Mouse (Mus musculus) liver, embryonic 11.5 days (tissue): ENCODE results near the gene Cdc42ep4. TPM values are rescaled to one million over a fixed set of nuclear protein-coding genes. Genes with fewer than 3 reads are reported as not detected.

Source experiments
- ATAC-seq: fragments of 200-750 bp; cut with Nextera tagmentation; replicated peaks from 2 replicates; pipeline ENCODE4 v1.8.0; 2017; ENCODE audit warnings: moderate number of reproducible peaks, mild to moderate bottlenecking, moderate TSS enrichment, moderate library complexity; ENCODE audit not compliant: low FRiP score
- DNase-seq: peaks from one replicate; pipeline ENCODE4 v3.0.0-alpha.2; 2017; ENCODE audit warnings: low spot score
- H3K27ac ChIP-seq: fragments of 300-500 bp; sonication (generic); 2 replicates; pipeline ENCODE4 v1.5.1; 2014; ENCODE audit warnings: mild to moderate bottlenecking, low read depth, low read length, control low read depth
- H3K27me3 ChIP-seq: fragments of 300-500 bp; sonication (generic); replicated peaks from 2 replicates; pipeline ENCODE4 v1.6.1; 2014; ENCODE audit warnings: low read length, mixed read lengths; ENCODE audit not compliant: control insufficient read depth, insufficient read depth
- H3K36me3 ChIP-seq: fragments of 300-500 bp; sonication (generic); 2 replicates; pipeline ENCODE4 v1.6.1; 2014; ENCODE audit warnings: mild to moderate bottlenecking, low read length, moderate library complexity, mixed read lengths; ENCODE audit not compliant: control insufficient read depth, insufficient read depth
- H3K4me1 ChIP-seq: fragments of 300-500 bp; sonication (generic); replicated peaks from 2 replicates; pipeline ENCODE4 v1.6.1; 2014; ENCODE audit warnings: low read length, mixed read lengths; ENCODE audit not compliant: control insufficient read depth, insufficient read depth
- H3K4me2 ChIP-seq: fragments of 300-500 bp; sonication (generic); 2 replicates; pipeline ENCODE4 v1.6.1; 2014; ENCODE audit warnings: mild to moderate bottlenecking, control low read depth, moderate library complexity
- H3K4me3 ChIP-seq: fragments of 300-500 bp; sonication (generic); 2 replicates; pipeline ENCODE4 v1.5.1; 2014; ENCODE audit warnings: low read depth, low read length, control low read depth
- H3K9ac ChIP-seq: fragments of 300-500 bp; sonication (generic); 2 replicates; pipeline ENCODE4 v1.6.1; 2014; ENCODE audit warnings: low read depth, low read length, control low read depth
- H3K9me3 ChIP-seq: fragments of 300-500 bp; sonication (generic); 2 replicates; pipeline ENCODE4 v1.6.1; 2016; ENCODE audit warnings: low read length, inconsistent platforms, mixed read lengths; ENCODE audit not compliant: control insufficient read depth
- WGBS: fragments of 180-500 bp; shearing (Covaris S2); extraction: QIAGEN DNeasy Blood & Tissue Kit; methylation state at CpG from one replicate; pipeline ENCODE4 v1.1.7; 2014; 5-methylcytosine and 5-hydroxymethylcytosine counted together
- polyA plus RNA-seq: library from polyadenylated mRNA; unstranded; fragments of >200 nt; fragmentation: Nextera tagmentation; extraction: Ambion mirVana; gene quantifications from 2 replicates; pipeline ENCODE4 v1.2.1, GENCODE M21; 2014

Cdc42ep4 gene
- polyA plus RNA-seq, 1 experiment from 2014 or later, result 29.5 TPM

DNA sequence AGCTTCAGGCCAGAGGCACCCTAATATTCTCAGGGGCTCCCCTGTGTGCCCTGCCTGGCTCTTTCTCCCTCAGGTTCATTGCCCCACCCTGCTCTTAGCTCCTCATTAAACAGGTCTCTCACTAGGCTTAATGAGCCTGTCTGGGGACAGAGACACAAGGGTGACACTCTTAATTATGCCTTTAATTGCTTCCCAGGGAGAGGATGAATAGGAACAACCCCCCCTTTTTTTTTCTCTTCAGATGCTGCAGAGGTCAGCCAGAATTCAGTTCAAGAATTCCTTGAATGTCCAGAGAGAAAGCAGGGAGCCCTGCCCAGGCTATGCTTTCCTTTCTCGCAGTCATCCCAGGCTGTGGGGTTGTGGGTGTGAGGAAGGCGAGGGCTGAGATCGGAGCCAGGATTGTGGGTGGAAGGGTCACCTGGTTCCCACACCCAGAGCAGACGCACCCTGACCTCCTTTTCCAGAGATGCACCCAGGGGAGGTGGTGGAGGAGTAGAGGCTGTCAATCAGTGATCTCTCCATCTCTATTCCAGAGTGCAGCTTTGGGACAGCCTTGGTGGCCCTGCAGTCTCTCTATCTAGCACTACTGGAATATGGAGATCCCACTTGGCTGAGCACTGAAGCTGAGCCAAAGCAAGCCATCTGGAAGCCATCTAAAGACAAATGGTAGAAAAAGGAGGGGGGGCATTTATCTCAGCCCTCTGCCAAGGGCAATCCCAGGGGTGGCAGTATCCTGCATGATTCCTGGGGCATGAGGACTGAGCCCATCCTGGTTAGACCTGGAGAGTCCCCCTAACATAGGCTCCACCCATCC is 26.2 kb downstream of the Cdc42ep4 start:
- Histone ChIP-seq H3K4me2 (no peak overlapping the region), H3K27ac (no peak overlapping the region), H3K9me3 (no peaks in the 10 kb centered on the region), H3K4me1 (peaks cover 5% of the 10 kb centered on the region; the same call in 1 of the 2 replicates), H3K36me3 (peaks cover 29% of the 10 kb centered on the region), H3K9ac (no peak overlapping the region), H3K27me3 (no peaks in the 10 kb centered on the region), H3K4me3 (no peak overlapping the region)
- no peak for DNase-seq
- 93% methylated on average over 4 of the region's 4 CpGs for WGBS
- no peak for ATAC-seq

- no peak overlapping the region for H3K4me3 ChIP-seq
- H3K27ac ChIP-seq, result no peak overlapping the region
- H3K9ac ChIP-seq, result no peak overlapping the region
- 64% methylated on average over 14 of the region's 14 CpGs for WGBS
- DNase-seq (no peak), ATAC-seq (no peak)
- H3K9me3 ChIP-seq, result no peaks in the 10 kb centered on the region
- no peak overlapping the region for H3K4me2 ChIP-seq
- H3K36me3 ChIP-seq, result peaks cover 12% of the 10 kb centered on the region
- no peaks in the 10 kb centered on the region for H3K4me1 ChIP-seq
- H3K27me3 ChIP-seq, result no peaks in the 10 kb centered on the region
These were observed 29.1 kb downstream of the Cdc42ep4 start for GRCm38 (mm10) chr11:113722405-113723090.

- H3K9ac ChIP-seq, result no peak overlapping the region
- 66% methylated on average over 16 of the region's 16 CpGs for WGBS
- H3K27me3 ChIP-seq, result no peaks in the 10 kb centered on the region
- no peaks in the 10 kb centered on the region for H3K9me3 ChIP-seq
- H3K27ac ChIP-seq, result no peak overlapping the region
- no peaks in the 10 kb centered on the region for H3K4me1 ChIP-seq
- ATAC-seq (no peak), DNase-seq (no peak)
- no peaks in the 10 kb centered on the region for H3K36me3 ChIP-seq
- no peak overlapping the region for H3K4me3 ChIP-seq
- H3K4me2 ChIP-seq, result no peak overlapping the region
These were observed 33.8 kb downstream of the Cdc42ep4 start for GRCm38 (mm10) chr11:113717767-113718424.

- no peak for ATAC-seq
- Histone ChIP-seq H3K27ac (no peak overlapping the region), H3K4me1 (no peaks in the 10 kb centered on the region), H3K36me3 (no peaks in the 10 kb centered on the region), H3K9ac (no peak overlapping the region), H3K27me3 (no peaks in the 10 kb centered on the region), H3K4me3 (no peak overlapping the region), H3K9me3 (no peaks in the 10 kb centered on the region), H3K4me2 (no peak overlapping the region)
- DNase-seq, result no peak
- WGBS, result 94% methylated on average over 2 of the region's 2 CpGs
These were observed 35.5 kb downstream of the Cdc42ep4 start for GRCm38 (mm10) chr11:113716132-113716531.

- no peak overlapping the region for H3K4me3 ChIP-seq
- DNase-seq (no peak), ATAC-seq (no peak; the same call in 1 of the 2 replicates)
- H3K27me3 ChIP-seq, result peaks cover 2% of the 10 kb centered on the region; the same call in 1 of the 2 replicates
- 63% methylated on average over 7 of the region's 7 CpGs for WGBS
- no peak overlapping the region for H3K4me2 ChIP-seq
- H3K9ac ChIP-seq, result no peak overlapping the region
- no peaks in the 10 kb centered on the region for H3K36me3 ChIP-seq
- no peak overlapping the region for H3K27ac ChIP-seq
- H3K4me1 ChIP-seq, result no peaks in the 10 kb centered on the region
- no peaks in the 10 kb centered on the region for H3K9me3 ChIP-seq
These were observed 36.5 kb downstream of the Cdc42ep4 start for GRCm38 (mm10) chr11:113715078-113715674.

DNA sequence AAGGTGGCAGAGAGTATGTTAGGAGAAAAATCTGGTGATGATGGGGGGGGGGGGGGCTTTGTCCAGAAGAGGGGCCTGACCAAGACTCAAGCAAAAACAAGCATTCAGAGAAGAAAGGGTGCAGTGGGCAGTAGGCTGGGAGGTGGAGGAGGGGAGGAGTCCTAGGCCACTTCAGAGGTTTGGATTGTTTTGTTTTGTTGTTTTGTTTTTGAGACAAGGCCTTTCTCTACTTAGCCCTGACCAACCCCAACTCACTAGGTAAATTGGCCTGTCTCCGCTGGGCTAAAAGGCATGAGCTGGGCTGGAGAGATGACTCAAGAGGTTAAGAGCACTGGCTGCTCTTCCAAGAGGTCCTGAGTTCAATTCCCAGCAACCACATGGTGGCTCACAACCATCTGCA is 40.6 kb downstream of the Cdc42ep4 start:
- DNase-seq, result no peak
- H3K36me3 ChIP-seq, result no peaks in the 10 kb centered on the region; the same call in 1 of the 2 replicates
- H3K27me3 ChIP-seq, result peaks cover 20% of the 10 kb centered on the region
- no peak overlapping the region for H3K4me2 ChIP-seq
- no peak overlapping the region for H3K27ac ChIP-seq
- H3K4me1 ChIP-seq, result peaks cover 8% of the 10 kb centered on the region
- WGBS, result 64% methylated on average over 1 of the region's 1 CpGs
- no peaks in the 10 kb centered on the region for H3K9me3 ChIP-seq
- ATAC-seq, result no peak
- no peak overlapping the region for H3K4me3 ChIP-seq
- no peak overlapping the region for H3K9ac ChIP-seq

DNA sequence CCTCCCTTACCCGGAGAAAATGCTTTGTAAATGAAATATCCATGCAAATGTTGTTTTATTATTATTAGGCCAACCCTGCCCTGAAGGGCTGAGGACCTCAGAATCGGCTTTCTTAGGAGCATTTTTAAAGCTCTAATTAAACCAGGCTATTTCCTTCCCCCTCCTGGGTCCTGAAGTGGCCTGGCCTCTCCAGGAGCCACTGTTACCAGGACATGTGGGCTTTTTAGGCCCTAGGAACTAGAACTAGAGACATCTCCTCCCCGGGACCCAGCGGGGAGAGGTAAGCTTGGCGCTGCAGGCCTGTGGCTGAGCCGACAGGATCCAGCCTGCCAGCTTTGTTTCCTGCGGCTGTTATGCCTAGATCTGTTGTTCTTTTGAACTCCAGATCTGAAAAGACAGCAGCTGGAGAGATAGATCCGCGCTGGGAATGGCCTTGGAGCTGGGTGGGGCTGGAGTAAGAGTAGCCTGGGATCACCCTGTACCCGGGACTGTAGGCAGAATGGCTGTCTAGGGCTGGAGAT is 41.4 kb downstream of the Cdc42ep4 start:
- no peak for DNase-seq
- H3K9ac ChIP-seq, result 0 out of 2 replicates have a peak overlapping the region, but pooled peaks have one; percentile 25
- no peak overlapping the region for H3K27ac ChIP-seq

DNA sequence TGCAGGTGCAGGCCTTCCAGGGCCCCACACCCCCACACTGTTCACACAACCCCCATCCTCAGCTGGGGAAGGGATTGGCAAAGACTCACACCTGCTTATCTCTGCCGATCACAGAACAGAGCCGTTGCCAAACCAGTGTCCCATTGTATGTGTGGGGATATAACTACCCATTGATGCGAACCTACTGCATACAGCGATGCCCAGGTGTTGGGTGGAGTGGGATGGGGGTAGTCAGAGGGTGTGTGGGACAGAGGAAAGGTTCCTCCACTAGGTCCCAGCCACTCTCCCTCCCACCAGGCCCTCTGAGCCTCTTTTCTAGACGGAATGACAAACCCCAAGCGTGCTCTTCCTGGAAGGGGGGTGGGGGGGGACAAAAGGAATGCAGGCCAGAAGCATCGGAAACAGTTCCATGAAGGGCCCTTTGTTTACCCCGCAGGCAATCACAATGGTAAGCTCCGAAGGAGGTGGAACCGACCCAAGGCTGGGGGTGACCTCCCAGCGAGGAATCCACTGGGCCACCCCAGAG is 41.9 kb downstream of the Cdc42ep4 start, which contains the start of gene Cpsf4l:
TSS of gene Cpsf4l (minus strand) at position 287 of the 526 bp plus-strand sequence.
- no peak for DNase-seq
- H3K27me3 ChIP-seq, result peaks cover 20% of the 10 kb centered on the region
- no peak for ATAC-seq
- no peaks in the 10 kb centered on the region for H3K9me3 ChIP-seq
- H3K27ac ChIP-seq, result no peak within 1 kb of the TSS
- H3K4me3 ChIP-seq, result no peak within 1 kb of the TSS
- H3K9ac ChIP-seq, result 0 out of 2 replicates have a peak within 1 kb of the TSS, but pooled peaks have one; percentile 25
- H3K4me1 ChIP-seq, result peaks cover 8% of the 10 kb centered on the region
- no peak within 1 kb of the TSS for H3K4me2 ChIP-seq
- H3K36me3 ChIP-seq, result no peaks in the 10 kb centered on the region; the same call in 1 of the 2 replicates
- WGBS, result 20% methylated on average over 11 of the region's 11 CpGs

More for the DNA sequence above, 41.4 kb downstream of the Cdc42ep4 start:
- ATAC-seq, result no peak
- Histone ChIP-seq H3K4me3 (no peak overlapping the region), H3K36me3 (no peaks in the 10 kb centered on the region; the same call in 1 of the 2 replicates), H3K9me3 (no peaks in the 10 kb centered on the region), H3K27me3 (peaks cover 20% of the 10 kb centered on the region), H3K4me1 (peaks cover 8% of the 10 kb centered on the region), H3K4me2 (no peak overlapping the region)
- 18% methylated on average over 10 of the region's 10 CpGs for WGBS
